Mouse (Mus musculus): Measurements from ENCODE around the gene Timm44.

The Timm44 gene

GRCm38 (mm10) chr8:4275275-4276110 is at the start of gene Timm44:
Timm44 (minus strand) TSS chr8:4275913.
- peak; percentile 96 for DNase-seq

- peak; percentile 97 for DNase-seq
Observed at GRCm38 (mm10) chr8:4324983-4325750, 49.5 kb upstream of the Timm44 start, which contains the start of the genes Ccl25 and Elavl1. Ccl25 (plus strand) TSS chr8:4325210. Elavl1 (minus strand) TSS chr8:4325413.

GRCm38 (mm10) chr8:4324525-4324924 is 48.8 kb upstream of the Timm44 start:
- DNase-seq = peak; percentile 61

- DNase-seq = no peak
Observed at GRCm38 (mm10) chr8:4323917-4324316, 48.2 kb upstream of the Timm44 start.

GRCm38 (mm10) chr8:4322470-4322869 is 46.8 kb upstream of the Timm44 start:
- peak; percentile 66 for DNase-seq

- DNase-seq = no peak
Observed at GRCm38 (mm10) chr8:4321031-4321430, 45.3 kb upstream of the Timm44 start.

GRCm38 (mm10) chr8:4320404-4320803 is 44.7 kb upstream of the Timm44 start:
- no peak for DNase-seq

- DNase-seq = no peak
Observed at GRCm38 (mm10) chr8:4319573-4319872, 43.8 kb upstream of the Timm44 start.

GRCm38 (mm10) chr8:4318796-4319572 is 43.3 kb upstream of the Timm44 start:
- DNase-seq = no peak

- DNase-seq = no peak
Observed at GRCm38 (mm10) chr8:4318124-4318523, 42.4 kb upstream of the Timm44 start.

GRCm38 (mm10) chr8:4314852-4315251 is 39.1 kb upstream of the Timm44 start:
- no peak for DNase-seq

- no peak for DNase-seq
Observed at GRCm38 (mm10) chr8:4313254-4314124, 37.8 kb upstream of the Timm44 start.

- DNase-seq = no peak
Observed at GRCm38 (mm10) chr8:4312104-4312503, 36.4 kb upstream of the Timm44 start.

GRCm38 (mm10) chr8:4305838-4306237 is 30.1 kb upstream of the Timm44 start:
- no peak for DNase-seq

GRCm38 (mm10) chr8:4304124-4304547 is 28.4 kb upstream of the Timm44 start:
- no peak for DNase-seq

GRCm38 (mm10) chr8:4297822-4298221 is 22.1 kb upstream of the Timm44 start:
- DNase-seq = no peak

GRCm38 (mm10) chr8:4292738-4293137 is 17.0 kb upstream of the Timm44 start:
- no peak for DNase-seq

- no peak for DNase-seq
Observed at GRCm38 (mm10) chr8:4276111-4276465, 375 bp upstream of the Timm44 start.

- DNase-seq = no peak
Observed at GRCm38 (mm10) chr8:4269609-4270008, 6.1 kb downstream of the Timm44 start.

- no peak for DNase-seq
Observed at GRCm38 (mm10) chr8:4267627-4268026, 8.1 kb downstream of the Timm44 start.

- DNase-seq = no peak
Observed at GRCm38 (mm10) chr8:4265160-4265914, 10.4 kb downstream of the Timm44 start.
